Mouse (Mus musculus) C2C12 (cell line): ENCODE results near the gene Spata13.

ENCODE experiments used
- CEBPB ChIP-seq: IDR thresholded peaks from one replicate; pipeline ENCODE4 v1.6.1; 2011; ENCODE audit warnings: low read depth, mild to moderate bottlenecking, control low read depth, moderate library complexity
- CTCF ChIP-seq: IDR thresholded peaks from one replicate; pipeline ENCODE4 v1.5.1; 2011; ENCODE audit not compliant: control insufficient read depth, insufficient read depth, insufficient read length
- FOSL1 ChIP-seq: IDR thresholded peaks from one replicate; pipeline ENCODE4 v1.8.0; 2011; ENCODE audit warnings: mild to moderate bottlenecking, low read length; ENCODE audit not compliant: poor library complexity, insufficient read depth, severe bottlenecking
- MAX ChIP-seq: IDR thresholded peaks from one replicate; pipeline ENCODE4 v1.6.1; 2011; ENCODE audit warnings: mild to moderate bottlenecking, control low read depth
- MYOD1 ChIP-seq: IDR thresholded peaks from one replicate; pipeline ENCODE4 v1.6.1; 2011; ENCODE audit warnings: low read depth; ENCODE audit not compliant: control insufficient read depth, insufficient read length
- USF1 ChIP-seq: IDR thresholded peaks from one replicate; pipeline ENCODE4 v1.6.1; 2011; ENCODE audit warnings: low read depth, mild to moderate bottlenecking, control low read depth, moderate library complexity

DNA sequence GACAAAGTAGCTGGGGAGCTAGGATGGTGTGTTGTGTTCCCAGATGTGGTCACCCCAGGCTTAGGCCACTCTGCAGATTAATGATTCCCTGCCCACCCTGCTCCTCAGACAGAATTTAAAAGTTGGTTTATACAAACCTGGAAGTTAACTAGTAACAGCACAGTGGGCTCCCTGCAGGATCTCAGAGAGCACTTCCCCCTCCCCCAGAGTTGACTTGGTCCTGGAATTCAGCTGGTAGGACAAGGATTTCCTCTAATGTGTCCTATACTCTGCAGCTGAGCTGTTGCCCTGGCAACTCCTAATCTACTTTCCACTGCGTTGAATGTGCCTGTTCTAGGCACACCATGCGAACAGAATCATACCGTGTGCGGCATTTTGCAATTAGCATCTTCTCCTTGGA, 30.8 kb downstream of the Spata13 start:
- no peak for TF ChIP-seq CEBPB
- TF ChIP-seq CTCF, result no peak
- TF ChIP-seq MYOD1, result no peak
- no peak for TF ChIP-seq USF1
- TF ChIP-seq MAX, result no peak
- TF ChIP-seq FOSL1, result no peak
